Mouse (Mus musculus) forebrain, embryonic 13.5 days (tissue): ENCODE measurements around the gene Tsacc. TPM values are rescaled to one million over a fixed set of nuclear protein-coding genes. Genes with fewer than 3 reads are reported as not detected.
"Not testable (repeated sequence)": the region's sequence is repeated elsewhere in the genome, so short reads cannot be mapped to it uniquely, and the experiment has no call there.

ENCODE experiments used
- ATAC-seq: fragments of 200-750 bp; cut with Nextera tagmentation; 2 replicates; pipeline ENCODE4 v1.8.0; 2017
- H3K27ac ChIP-seq: fragments of 300-500 bp; sonication (generic); 2 replicates; pipeline ENCODE4 v1.5.1; 2015; ENCODE audit warnings: inconsistent platforms, mild to moderate bottlenecking, moderate library complexity
- H3K27me3 ChIP-seq: fragments of 300-500 bp; sonication (generic); 2 replicates; pipeline ENCODE4 v1.6.1; 2015; ENCODE audit warnings: mild to moderate bottlenecking, inconsistent platforms
- H3K36me3 ChIP-seq: fragments of 300-500 bp; sonication (generic); 2 replicates; pipeline ENCODE4 v1.6.1; 2015; ENCODE audit warnings: mild to moderate bottlenecking, inconsistent platforms; ENCODE audit not compliant: poor library complexity, severe bottlenecking
- H3K4me1 ChIP-seq: fragments of 300-500 bp; sonication (generic); 2 replicates; pipeline ENCODE4 v1.6.1; 2015; ENCODE audit warnings: inconsistent platforms
- H3K4me2 ChIP-seq: fragments of 300-500 bp; sonication (generic); 2 replicates; pipeline ENCODE4 v1.6.1; 2015; ENCODE audit warnings: inconsistent platforms, mild to moderate bottlenecking, moderate library complexity
- H3K4me3 ChIP-seq: fragments of 300-500 bp; sonication (generic); 2 replicates; pipeline ENCODE4 v1.5.1; 2015; ENCODE audit warnings: mild to moderate bottlenecking, inconsistent platforms
- H3K9ac ChIP-seq: fragments of 300-500 bp; sonication (generic); 2 replicates; pipeline ENCODE4 v1.6.1; 2015; ENCODE audit warnings: mild to moderate bottlenecking, inconsistent platforms
- H3K9me3 ChIP-seq: fragments of 300-500 bp; sonication (generic); replicated peaks from 2 replicates; pipeline ENCODE4 v1.6.1; 2016; ENCODE audit warnings: inconsistent platforms
- WGBS: fragments of 180-500 bp; shearing (Covaris S2); methylation state at CpG from one replicate; pipeline ENCODE4 v1.1.7; 2015; 5-methylcytosine and 5-hydroxymethylcytosine counted together
- polyA plus RNA-seq: library from polyadenylated mRNA; unstranded; fragments of >200 nt; fragmentation: Nextera tagmentation; extraction: Ambion mirVana; gene quantifications from 2 replicates; pipeline ENCODE4 v1.2.1, GENCODE M21; 2015

Tsacc gene
- polyA plus RNA-seq, 1 experiment from 2014 or later = 12.3 TPM

DNA sequence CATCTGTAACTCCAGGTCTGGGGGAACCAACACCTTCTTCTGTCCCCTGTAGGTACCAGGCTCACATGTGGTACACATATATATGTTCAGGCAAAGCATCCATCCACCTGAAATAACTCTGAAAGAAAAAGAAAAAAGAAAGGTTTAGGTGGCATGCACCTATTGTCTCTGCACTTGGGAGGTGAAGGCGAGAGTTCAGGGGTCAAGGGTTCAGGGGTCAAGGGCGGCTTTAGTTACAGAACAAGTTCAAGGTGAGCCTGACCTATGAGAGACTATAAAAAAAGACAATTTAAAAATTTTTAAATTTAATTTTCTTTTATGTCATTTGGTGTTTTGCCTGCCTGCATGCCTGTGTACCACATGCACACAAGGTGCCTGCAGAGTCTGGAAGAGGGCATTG, 16.8 kb downstream of the Tsacc start:
- no peak overlapping the region for H3K4me3 ChIP-seq
- H3K4me1 ChIP-seq = no peaks in the 10 kb centered on the region
- no peaks in the 10 kb centered on the region for H3K36me3 ChIP-seq
- H3K27me3 ChIP-seq = no peaks in the 10 kb centered on the region
- H3K4me2 ChIP-seq = no peak overlapping the region
- no peaks in the 10 kb centered on the region for H3K9me3 ChIP-seq
- no peak overlapping the region for H3K9ac ChIP-seq
- no peak for ATAC-seq
- no peak overlapping the region for H3K27ac ChIP-seq
- 94% methylated on average over 2 of the region's 2 CpGs for whole genome bisulfite sequencing

GRCm38 (mm10) chr3:88276529-88277143, 20.2 kb downstream of the Tsacc start:
- Histone ChIP-seq H3K4me3 (no peak overlapping the region), H3K27ac (no peak overlapping the region), H3K4me2 (no peak overlapping the region), H3K9ac (no peak overlapping the region), H3K36me3 (no peaks in the 10 kb centered on the region), H3K27me3 (no peaks in the 10 kb centered on the region), H3K9me3 (no peaks in the 10 kb centered on the region), H3K4me1 (no peaks in the 10 kb centered on the region)
- WGBS = 51% methylated on average over 7 of the region's 7 CpGs
- no peak for ATAC-seq

DNA sequence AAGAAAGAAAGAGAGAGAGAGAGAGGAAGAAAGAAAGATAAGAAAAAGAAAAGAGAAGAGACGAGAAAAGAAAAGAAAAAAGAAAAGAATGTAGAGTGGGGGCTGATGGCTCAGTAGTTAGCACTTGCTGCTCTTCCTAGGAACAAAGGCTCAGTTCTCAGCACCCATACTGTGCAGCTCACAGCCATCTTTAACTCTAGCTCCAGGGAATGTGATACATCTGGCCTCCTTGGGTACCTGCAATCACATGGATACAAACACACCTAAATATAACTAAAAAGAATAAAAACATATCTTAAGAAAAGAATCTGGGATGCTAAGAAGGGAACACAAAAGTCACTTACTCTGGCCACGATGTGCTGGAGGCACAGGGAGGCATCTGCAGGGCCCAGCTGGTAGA, 20.7 kb downstream of the Tsacc start:
- ATAC-seq = no peak
- H3K27ac ChIP-seq = no peak overlapping the region
- no peaks in the 10 kb centered on the region for H3K9me3 ChIP-seq
- no peak overlapping the region for H3K9ac ChIP-seq
- no peaks in the 10 kb centered on the region for H3K4me1 ChIP-seq
- no peaks in the 10 kb centered on the region for H3K36me3 ChIP-seq
- H3K27me3 ChIP-seq = no peaks in the 10 kb centered on the region
- H3K4me3 ChIP-seq = no peak overlapping the region
- 86% methylated on average over 2 of the region's 2 CpGs for WGBS
- H3K4me2 ChIP-seq = no peak overlapping the region

DNA sequence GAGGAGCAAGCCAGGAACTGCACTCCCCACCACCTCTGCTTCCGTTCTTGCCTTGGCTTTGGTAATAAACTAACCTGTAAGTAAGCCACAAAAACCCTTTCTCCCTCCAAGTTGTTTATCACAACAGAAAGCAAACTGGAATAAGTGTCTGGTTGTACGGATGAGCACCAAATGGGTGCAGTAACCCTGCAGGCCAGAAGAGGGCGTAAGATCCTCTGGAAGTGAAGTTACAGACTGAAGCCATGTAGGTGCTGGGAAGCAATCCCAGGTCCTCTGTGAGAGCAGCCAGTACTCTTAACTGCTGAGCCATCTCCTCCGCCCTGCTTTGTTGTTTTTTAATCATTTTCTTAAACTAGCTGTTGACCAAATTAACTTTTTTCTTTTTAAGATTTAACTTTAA, 22.8 kb downstream of the Tsacc start:
- no peak overlapping the region for H3K4me2 ChIP-seq

GRCm38 (mm10) chr3:88271859-88272258, 24.9 kb downstream of the Tsacc start:
- WGBS = 94% methylated on average over 3 of the region's 3 CpGs
- no peaks in the 10 kb centered on the region for H3K27me3 ChIP-seq
- ATAC-seq = no peak
- no peak overlapping the region for H3K4me2 ChIP-seq
- no peak overlapping the region for H3K4me3 ChIP-seq
- H3K36me3 ChIP-seq = no peaks in the 10 kb centered on the region
- no peaks in the 10 kb centered on the region for H3K4me1 ChIP-seq
- no peak overlapping the region for H3K9ac ChIP-seq
- H3K9me3 ChIP-seq = no peaks in the 10 kb centered on the region
- no peak overlapping the region for H3K27ac ChIP-seq

More for the DNA sequence above, 22.8 kb downstream of the Tsacc start:
- no peaks in the 10 kb centered on the region for H3K4me1 ChIP-seq
- H3K27me3 ChIP-seq = no peaks in the 10 kb centered on the region
- no peak overlapping the region for H3K27ac ChIP-seq
- ATAC-seq = no peak
- H3K36me3 ChIP-seq = no peaks in the 10 kb centered on the region
- H3K9ac ChIP-seq = no peak overlapping the region
- H3K9me3 ChIP-seq = no peaks in the 10 kb centered on the region
- WGBS = 91% methylated on average over 4 of the region's 4 CpGs
- H3K4me3 ChIP-seq = no peak overlapping the region

- H3K4me3 ChIP-seq, H3K4me2 ChIP-seq, H3K9ac ChIP-seq, ATAC-seq, H3K9me3 ChIP-seq, H3K27ac ChIP-seq, H3K27me3 ChIP-seq, H3K36me3 ChIP-seq, H3K4me1 ChIP-seq: not testable (repeated sequence)
- 95% methylated on average over 2 of the region's 2 CpGs for WGBS
These were observed 25.5 kb downstream of the Tsacc start for GRCm38 (mm10) chr3:88271298-88271697.

GRCm38 (mm10) chr3:88268991-88269390, 27.8 kb downstream of the Tsacc start:
- Histone ChIP-seq H3K36me3 (no peaks in the 10 kb centered on the region), H3K9me3 (no peaks in the 10 kb centered on the region), H3K27ac (no peak overlapping the region), H3K27me3 (no peaks in the 10 kb centered on the region), H3K4me3 (no peak overlapping the region), H3K4me2 (no peak overlapping the region), H3K9ac (no peak overlapping the region), H3K4me1 (no peaks in the 10 kb centered on the region)
- no peak for ATAC-seq
- WGBS = 89% methylated on average over 5 of the region's 5 CpGs

GRCm38 (mm10) chr3:88268014-88268413, 28.8 kb downstream of the Tsacc start:
- not testable (repeated sequence) for H3K36me3 ChIP-seq, H3K9ac ChIP-seq, H3K27ac ChIP-seq, H3K4me3 ChIP-seq, H3K4me2 ChIP-seq, H3K9me3 ChIP-seq, H3K4me1 ChIP-seq, H3K27me3 ChIP-seq, ATAC-seq
- WGBS = 87% methylated on average over 6 of the region's 6 CpGs

GRCm38 (mm10) chr3:88262346-88262745, 34.5 kb downstream of the Tsacc start:
- H3K9ac ChIP-seq = no peak overlapping the region

DNA sequence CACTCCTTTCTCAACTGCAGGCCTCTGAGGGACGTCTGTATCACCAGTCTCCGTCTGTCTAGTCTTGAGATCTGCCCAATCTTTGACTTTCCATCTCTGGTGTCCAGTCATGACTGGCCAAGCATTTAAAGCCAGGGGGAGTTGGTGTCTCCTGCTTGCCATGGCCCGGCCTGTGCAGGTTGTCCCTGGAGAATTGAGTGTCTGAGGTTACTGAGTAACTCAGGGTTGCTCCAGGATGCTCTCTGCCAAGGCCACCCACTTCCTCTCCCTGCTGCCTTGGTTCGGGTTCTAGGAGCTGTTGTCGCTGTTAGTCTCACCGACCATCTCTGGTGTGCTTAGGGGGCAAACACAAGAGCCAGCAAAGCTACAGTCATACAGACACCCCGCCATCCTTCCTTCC, 40.4 kb downstream of the Tsacc start:
- Histone ChIP-seq H3K4me3 (no peak overlapping the region), H3K4me1 (peaks cover 8% of the 10 kb centered on the region), H3K27me3 (peaks cover 33% of the 10 kb centered on the region), H3K36me3 (no peaks in the 10 kb centered on the region), H3K27ac (no peak overlapping the region), H3K9me3 (no peaks in the 10 kb centered on the region), H3K9ac (no peak overlapping the region), H3K4me2 (no peak overlapping the region)
- WGBS = 84% methylated on average over 7 of the region's 7 CpGs
- ATAC-seq = no peak

More at GRCm38 (mm10) chr3:88262346-88262745, 34.5 kb downstream of the Tsacc start:
- Histone ChIP-seq H3K9me3 (no peaks in the 10 kb centered on the region), H3K4me2 (no peak overlapping the region), H3K4me3 (no peak overlapping the region), H3K27me3 (no peaks in the 10 kb centered on the region), H3K4me1 (no peaks in the 10 kb centered on the region), H3K27ac (no peak overlapping the region), H3K36me3 (no peaks in the 10 kb centered on the region)
- ATAC-seq = no peak
- 76% methylated on average over 3 of the region's 3 CpGs for WGBS

GRCm38 (mm10) chr3:88255950-88256349, 40.8 kb downstream of the Tsacc start:
- Histone ChIP-seq H3K9ac (no peak overlapping the region), H3K27ac (no peak overlapping the region), H3K9me3 (no peaks in the 10 kb centered on the region), H3K36me3 (no peaks in the 10 kb centered on the region), H3K4me2 (no peak overlapping the region), H3K4me3 (no peak overlapping the region), H3K27me3 (peaks cover 33% of the 10 kb centered on the region), H3K4me1 (peaks cover 8% of the 10 kb centered on the region)
- no peak for ATAC-seq
- 84% methylated on average over 6 of the region's 6 CpGs for WGBS

GRCm38 (mm10) chr3:88254268-88254926, 42.4 kb downstream of the Tsacc start, which contains the start of gene Rhbg:
Rhbg (minus strand) TSS chr3:88254709.
- no peak for ATAC-seq
- no peaks in the 10 kb centered on the region for H3K36me3 ChIP-seq
- 1% methylated on average over 33 of the region's 34 CpGs for WGBS
- H3K4me2 ChIP-seq = peak within 1 kb of the TSS; percentile 64
- no peak within 1 kb of the TSS for H3K27ac ChIP-seq
- H3K4me3 ChIP-seq = peak within 1 kb of the TSS; percentile 36
- H3K27me3 ChIP-seq = peaks cover 33% of the 10 kb centered on the region
- H3K9me3 ChIP-seq = no peaks in the 10 kb centered on the region
- peak within 1 kb of the TSS; percentile 66 for H3K9ac ChIP-seq
- peaks cover 8% of the 10 kb centered on the region for H3K4me1 ChIP-seq

GRCm38 (mm10) chr3:88252739-88253138, 44.1 kb downstream of the Tsacc start:
- no peak for ATAC-seq
- H3K4me1 ChIP-seq = peaks cover 8% of the 10 kb centered on the region
- peaks cover 33% of the 10 kb centered on the region for H3K27me3 ChIP-seq
- H3K9me3 ChIP-seq = no peaks in the 10 kb centered on the region
- H3K9ac ChIP-seq = no peak overlapping the region
- no peaks in the 10 kb centered on the region for H3K36me3 ChIP-seq
- no peak overlapping the region for H3K4me3 ChIP-seq
- 77% methylated on average over 6 of the region's 6 CpGs for WGBS
- no peak overlapping the region for H3K4me2 ChIP-seq
- no peak overlapping the region for H3K27ac ChIP-seq
